Mouse (Mus musculus) bone marrow, adult 2 months (tissue): ENCODE data around the gene Evx2. TPM values are rescaled to one million over a fixed set of nuclear protein-coding genes. Genes with fewer than 3 reads are reported as not detected.

Source experiments
- H3K27ac ChIP-seq: fragments of 200-500 bp; 2 replicates; pipeline ENCODE4 v1.5.1; 2012; ENCODE audit warnings: low read depth, mild to moderate bottlenecking, control low read depth, inconsistent platforms, low read length; ENCODE audit not compliant: control insufficient read depth, poor library complexity, insufficient read depth
- H3K4me1 ChIP-seq: fragments of 200-500 bp; 2 replicates; pipeline ENCODE4 v1.6.1; 2011; ENCODE audit warnings: low read length; ENCODE audit not compliant: control insufficient read depth, insufficient read depth
- H3K4me3 ChIP-seq: fragments of 200-500 bp; replicated peaks from 2 replicates; pipeline ENCODE3; 2011; ENCODE audit warnings: mild to moderate bottlenecking, low read depth, low read length, control low read depth; ENCODE audit not compliant: control insufficient read depth
- CTCF ChIP-seq: fragments of 200-500 bp; IDR thresholded peaks from 2 replicates; pipeline ENCODE4 v1.5.1; 2011; ENCODE audit warnings: low read length, control low read depth; ENCODE audit not compliant: control insufficient read depth, insufficient read depth
- POLR2A ChIP-seq: fragments of 200-500 bp; IDR thresholded peaks from 2 replicates; pipeline ENCODE4 v1.6.1; 2011; ENCODE audit warnings: low read depth, mild to moderate bottlenecking, control low read depth, low read length, borderline replicate concordance; ENCODE audit not compliant: control insufficient read depth
- WGBS: fragments of 180-500 bp; shearing (Covaris S2); methylation state at CpG from one replicate; pipeline ENCODE4 v1.1.7; 2018; 5-methylcytosine and 5-hydroxymethylcytosine counted together
- polyA plus RNA-seq: library from polyadenylated mRNA; stranded (reverse); fragments of >200 nt; gene quantifications from 2 replicates; pipeline ENCODE4 v1.2.4, GENCODE M21; 2011; ENCODE audit warnings: low replicate concordance; ENCODE audit not compliant: missing spikeins, insufficient read depth, insufficient read length

The Evx2 gene
- polyA plus RNA-seq, 1 experiment = not detected

- 0 out of 2 replicates have a peak, but pooled peaks have one; percentile 26 for TF ChIP-seq CTCF
- TF ChIP-seq POLR2A = no peak
- Histone ChIP-seq H3K27ac (no peak overlapping the region), H3K4me1 (no peaks in the 10 kb centered on the region), H3K4me3 (no peak overlapping the region)
- WGBS = 13% methylated on average over 17 of the region's 17 CpGs
Observed at GRCm38 (mm10) chr2:74686301-74686987, 27.1 kb upstream of the Evx2 start.

GRCm38 (mm10) chr2:74685059-74685603, 25.8 kb upstream of the Evx2 start:
- H3K4me3 ChIP-seq = no peak overlapping the region
- WGBS = 24% methylated on average over 4 of the region's 4 CpGs

GRCm38 (mm10) chr2:74684106-74684505, 24.7 kb upstream of the Evx2 start:
- no peak for TF ChIP-seq POLR2A
- TF ChIP-seq CTCF = no peak
- Histone ChIP-seq H3K4me1 (no peaks in the 10 kb centered on the region), H3K27ac (no peak overlapping the region), H3K4me3 (no peak overlapping the region)
- WGBS = 9% methylated on average over 12 of the region's 12 CpGs

More at GRCm38 (mm10) chr2:74685059-74685603, 25.8 kb upstream of the Evx2 start:
- no peak overlapping the region for H3K27ac ChIP-seq
- no peaks in the 10 kb centered on the region for H3K4me1 ChIP-seq
- no peak for TF ChIP-seq CTCF
- no peak for TF ChIP-seq POLR2A

- no peaks in the 10 kb centered on the region for H3K4me1 ChIP-seq
- no peak overlapping the region for H3K27ac ChIP-seq
- H3K4me3 ChIP-seq = no peak overlapping the region
- 7% methylated on average over 18 of the region's 18 CpGs for WGBS
- TF ChIP-seq POLR2A = no peak
- no peak for TF ChIP-seq CTCF
Observed at GRCm38 (mm10) chr2:74683471-74683951, 24.2 kb upstream of the Evx2 start.

- no peak overlapping the region for H3K27ac ChIP-seq
- no peaks in the 10 kb centered on the region for H3K4me1 ChIP-seq
- WGBS = 6% methylated on average over 49 of the region's 51 CpGs
- H3K4me3 ChIP-seq = no peak overlapping the region
- TF ChIP-seq CTCF = no peak
- no peak for TF ChIP-seq POLR2A
Observed at GRCm38 (mm10) chr2:74682796-74683195, 23.4 kb upstream of the Evx2 start.

- TF ChIP-seq POLR2A = no peak
- TF ChIP-seq CTCF = no peak
- Histone ChIP-seq H3K4me3 (no peak overlapping the region), H3K27ac (peak overlapping the region; percentile 15; the same call in 1 of the 2 replicates), H3K4me1 (no peaks in the 10 kb centered on the region)
- WGBS = 3% methylated on average over 78 of the region's 78 CpGs
Observed at GRCm38 (mm10) chr2:74681594-74682531, 22.5 kb upstream of the Evx2 start.

GRCm38 (mm10) chr2:74680561-74681398, 21.4 kb upstream of the Evx2 start:
- Histone ChIP-seq H3K4me1 (no peaks in the 10 kb centered on the region), H3K27ac (no peak overlapping the region), H3K4me3 (no peak overlapping the region)
- no peak for TF ChIP-seq CTCF
- no peak for TF ChIP-seq POLR2A
- WGBS = 7% methylated on average over 21 of the region's 21 CpGs
